Mouse (Mus musculus): ENCODE measurements around the gene Sema5b.

DNA sequence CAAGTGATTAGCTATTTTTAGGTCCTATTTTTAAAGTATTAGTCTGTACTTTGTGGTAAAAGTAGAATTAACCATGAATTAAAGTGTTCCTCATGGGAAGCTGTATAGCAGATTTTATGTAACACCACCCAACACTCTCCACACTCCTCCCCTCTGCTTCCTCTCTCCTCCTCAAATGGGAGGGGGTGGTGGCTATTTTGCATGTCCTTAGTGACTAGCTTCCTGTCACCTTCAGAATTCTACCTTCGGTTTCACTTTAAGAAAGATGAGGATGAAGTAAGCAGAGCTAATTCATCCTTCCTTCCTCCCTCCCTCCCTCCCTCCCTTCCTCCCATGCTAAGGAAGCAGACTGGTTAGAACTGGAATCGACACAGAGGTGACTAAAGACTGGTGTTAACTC lies 155.2 kb downstream of the Sema5b start:
- TF ChIP-seq CTCF (IDR thresholded peaks at IDR 0.05; ENCODE audit: low read depth) (no peak), EP300 (optimal IDR thresholded peaks at IDR 0.05) (no peak)
